Mouse (Mus musculus) spleen, adult 2 months (tissue): Measurements from ENCODE around the gene Scd3.

Experiments
- CTCF ChIP-seq: fragments of 200-500 bp; IDR thresholded peaks from 2 replicates; pipeline ENCODE4 v1.5.1; 2011; ENCODE audit warnings: mild to moderate bottlenecking, inconsistent platforms; ENCODE audit not compliant: insufficient read depth, insufficient read length, insufficient replicate concordance; ENCODE audit errors: extremely low read depth
- POLR2A ChIP-seq: fragments of 200-500 bp; IDR thresholded peaks from 2 replicates; pipeline ENCODE4 v1.6.1; 2011; ENCODE audit warnings: low read depth, low read length, inconsistent platforms

- TF ChIP-seq CTCF (no peak), POLR2A (no peak)
Observed at GRCm38 (mm10) chr19:44183968-44184367, 19.1 kb upstream of the Scd3 start.
